Comparison of ENCODE assay signal across 16 mouse cellular contexts in the genomic region with DNA sequence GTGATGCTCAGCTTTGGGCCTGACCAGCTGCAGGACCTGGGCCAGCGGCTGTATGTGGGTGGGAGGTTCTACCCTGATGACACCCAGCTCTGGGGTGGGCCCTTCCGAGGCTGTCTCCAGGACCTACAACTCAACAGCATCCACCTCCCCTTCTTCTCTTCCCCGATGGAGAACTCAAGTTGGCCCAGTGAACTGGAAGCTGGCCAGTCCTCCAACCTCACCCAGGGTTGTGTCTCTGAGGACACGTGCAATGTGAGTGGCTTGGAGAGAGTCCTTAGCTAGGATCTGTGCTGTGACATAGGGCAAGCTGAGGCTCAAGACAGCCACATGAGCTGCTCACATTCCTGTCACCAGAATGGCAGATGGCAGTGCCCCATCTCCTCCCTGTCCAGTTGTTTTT. TPM values are rescaled to one million over a fixed set of nuclear protein-coding genes. Genes with fewer than 3 reads are reported as not detected.
"Had no signal": no experiment of that assay in that cellular context is flagged by ENCODE, and none has a peak within 500 bp of the region (broad histone marks: within the 10 kb centered on the region; RNA-seq: fewer than 3 reads in every experiment).

No protein-coding gene starts in this region.

- H3K36me3 ChIP-seq: neural tube, embryonic 13.5 days; neural tube, embryonic 15.5 days; stomach, embryonic 15.5 days had no signal

- H3K4me3 ChIP-seq: neural tube, embryonic 13.5 days; neural tube, embryonic 15.5 days; stomach, embryonic 15.5 days had no signal

- H3K9me3 ChIP-seq: neural tube, embryonic 13.5 days; neural tube, embryonic 15.5 days; stomach, embryonic 15.5 days had no signal

- DNase-seq: retina, postnatal 1 day; right cerebral cortex, adult 18-20 months; right cerebral cortex, postnatal 14 days; right cerebral cortex, postnatal 25 days; right cerebral cortex, postnatal 4 days; spleen, adult 18-20 months; thymus, adult 18-20 months; thymus, adult 2 months; thymus, postnatal 14 days; thymus, postnatal 25 days; thymus, postnatal 36 days; thymus, postnatal 4 days had no signal

RNA-seq across cellular contexts. Expression of a gene that starts 15.3 kb away (rescaled TPM):
- total RNA-seq: neutrophil, adult 5-6 weeks had no signal
